Mouse (Mus musculus): ENCODE data around the gene Bcr.

GRCm38 (mm10) chr10:75029677-75030076, 30.7 kb upstream of the Bcr start:
- TF ChIP-seq CTCF (IDR thresholded peaks at IDR 0.05; ENCODE audit: borderline replicate concordance, insufficient read depth, low read length) = no peak
- TF ChIP-seq POLR2A (IDR thresholded peaks at IDR 0.05; ENCODE audit: low read depth, low read length) = no peak
